Mouse (Mus musculus) megakaryocyte, embryonic 14.5 days (primary cell): ENCODE measurements at regions not wholly inside any gene's neighbourhood (a gene's known extent, or its start where the extent isn't known, plus 50 kb on each side); places are given as distances from the start of the nearest gene placed in this dataset.

Experiments used
- FLI1 ChIP-seq: IDR thresholded peaks from 2 replicates; pipeline ENCODE4 v1.6.1; 2012; ENCODE audit warnings: low read length, inconsistent platforms, mixed read lengths
- GATA1 ChIP-seq: IDR thresholded peaks from 3 replicates; pipeline ENCODE4 v1.6.1; 2012; ENCODE audit warnings: mixed read lengths, low read length, inconsistent platforms, borderline replicate concordance

- TF ChIP-seq GATA1 (no peak), FLI1 (no peak)
These were observed 52.5 kb upstream of the Zfp618 start for GRCm38 (mm10) chr4:62912891-62913290.
